Mouse (Mus musculus): Measurements from ENCODE around the gene Fkbp11. TPM values are rescaled to one million over a fixed set of nuclear protein-coding genes. Genes with fewer than 3 reads are reported as not detected.

Fkbp11 gene
- polyA plus RNA-seq (2012; rRNA removed) = 11.1 and 12.5 TPM in 2 replicates

DNA sequence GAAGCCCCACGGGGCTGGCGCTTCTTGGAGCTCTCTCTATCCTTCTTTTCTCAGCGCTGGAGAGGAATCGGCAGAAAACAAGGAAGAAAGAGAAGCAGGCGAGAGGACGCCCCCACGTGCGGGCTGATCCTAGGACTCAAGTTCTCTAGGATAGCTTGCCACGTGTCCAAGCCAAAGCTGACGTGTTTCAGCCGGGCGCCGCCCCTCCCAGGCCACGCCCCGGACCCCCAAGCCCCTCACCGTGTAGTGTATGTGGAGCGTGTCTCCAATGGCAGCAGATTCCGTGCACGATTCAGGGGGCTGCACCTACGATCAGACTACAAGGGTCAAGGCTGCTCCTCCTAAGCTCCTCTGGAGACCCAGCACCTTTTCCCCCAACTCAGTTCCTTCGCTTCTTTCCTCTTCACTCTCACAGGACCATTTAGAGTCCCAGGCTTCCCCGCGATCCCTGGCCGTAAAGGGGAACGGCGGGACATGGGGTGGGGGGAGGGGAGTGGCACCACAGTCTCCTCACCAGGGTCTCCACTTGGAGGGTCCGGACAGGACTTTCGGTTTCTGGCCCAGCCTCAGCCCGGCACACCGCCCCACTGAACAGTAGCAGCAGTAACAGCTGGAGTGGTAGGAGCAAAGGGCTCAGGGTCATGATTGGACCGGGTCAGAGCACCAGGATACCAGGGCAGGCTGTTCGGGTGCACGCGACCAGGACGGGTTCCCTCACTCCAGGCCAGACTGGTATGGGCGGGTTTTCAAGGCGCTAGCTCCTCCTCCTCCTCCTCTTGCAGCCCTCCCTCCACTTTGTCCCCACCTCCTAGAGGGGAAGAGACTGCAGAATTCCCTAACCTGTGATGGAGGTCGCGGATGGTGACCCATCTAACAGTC lies at the start of gene Fkbp11:
TSS of gene Fkbp11 (minus strand) at position 756 of the 879 bp plus-strand sequence.
- WGBS = 1% methylated on average over 38 of the region's 39 CpGs
- DNase-seq = peak; percentile 68
- Histone ChIP-seq H3K4me3 (replicated peaks; ENCODE audit: extremely low read depth, low read depth, low read length) (peak within 1 kb of the TSS; percentile 77), H3K4me1 (ENCODE audit: control insufficient read depth, insufficient read depth, low read length) (peaks cover 3% of the 10 kb centered on the region; the same call in 1 of the 2 replicates)
- TF ChIP-seq POLR2A (IDR thresholded peaks at IDR 0.05; ENCODE audit: borderline replicate concordance, extremely low read depth, low read depth, low read length) (peak; percentile 43; the same call in 1 of the 2 replicates), CTCF (IDR thresholded peaks at IDR 0.05; ENCODE audit: insufficient read depth, low read length) (no peak)

DNA sequence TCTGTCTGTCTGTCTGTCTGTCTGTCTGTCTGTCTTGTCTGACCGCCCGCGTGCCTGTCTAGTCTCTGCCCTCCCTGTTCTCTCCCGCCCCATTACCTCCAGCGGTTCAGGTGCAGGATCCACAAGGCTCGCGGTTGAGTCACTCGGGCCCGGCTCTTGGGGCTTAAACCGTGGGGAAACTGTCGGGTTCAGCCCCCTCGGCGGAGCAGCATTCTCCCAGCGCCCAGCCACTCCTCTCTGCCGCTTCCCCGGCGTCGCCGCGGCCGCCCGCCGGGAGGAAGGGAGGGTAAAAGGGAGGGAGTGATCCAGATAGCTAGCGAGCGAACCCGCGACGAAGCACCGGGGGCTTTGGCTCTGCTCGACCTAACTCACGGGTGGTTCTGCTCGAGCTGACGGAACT lies 49.8 kb upstream of the Fkbp11 start, which contains the start of gene Wnt10b:
TSS of gene Wnt10b (minus strand) at position 389 of the 400 bp plus-strand sequence.
- H3K4me3 ChIP-seq (replicated peaks; ENCODE audit: extremely low read depth, low read depth, low read length) = peak within 1 kb of the TSS; percentile 11
- WGBS = under 1% methylated on average over 23 of the region's 33 CpGs
- peak; percentile 37 for DNase-seq
- TF ChIP-seq POLR2A (IDR thresholded peaks at IDR 0.05; ENCODE audit: borderline replicate concordance, extremely low read depth, low read depth, low read length) (no peak), CTCF (IDR thresholded peaks at IDR 0.05; ENCODE audit: insufficient read depth, low read length) (no peak)
- H3K4me1 ChIP-seq (ENCODE audit: control insufficient read depth, insufficient read depth, low read length) = peaks cover 2% of the 10 kb centered on the region; the same call in 1 of the 2 replicates

DNA sequence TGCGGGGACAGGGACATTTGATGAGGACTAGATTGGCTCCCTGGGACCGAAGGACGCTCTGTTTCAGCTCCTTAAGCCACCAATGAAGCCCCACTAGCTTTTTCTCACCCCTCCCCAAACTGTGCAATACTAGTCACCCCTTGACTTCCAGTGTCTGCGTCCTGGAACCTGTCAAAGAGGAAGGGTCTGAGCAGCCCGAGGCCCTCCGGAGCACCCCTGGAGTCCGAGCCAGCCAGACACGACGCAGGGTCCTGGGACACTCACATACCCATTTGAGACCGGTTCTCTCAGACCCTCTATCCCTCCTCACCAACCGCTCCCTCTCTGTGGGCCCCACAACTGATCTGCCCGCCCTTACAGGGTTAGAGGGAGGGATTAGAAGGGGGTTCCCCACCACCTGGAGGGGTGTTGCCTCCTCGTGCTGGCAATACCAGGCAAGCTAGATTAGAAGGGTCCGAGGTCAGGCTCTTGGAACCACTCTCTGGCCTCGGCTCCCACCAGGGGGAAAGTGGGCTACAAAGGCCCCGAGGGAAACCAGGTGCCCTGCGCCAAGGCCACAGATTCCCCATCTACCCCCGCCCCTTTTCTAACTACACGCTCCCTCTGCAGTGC lies 49.1 kb upstream of the Fkbp11 start:
- no peak overlapping the region for H3K4me3 ChIP-seq (replicated peaks; ENCODE audit: extremely low read depth, low read depth, low read length)
- H3K4me1 ChIP-seq (ENCODE audit: control insufficient read depth, insufficient read depth, low read length) = peaks cover 3% of the 10 kb centered on the region; the same call in 1 of the 2 replicates
- no peak for TF ChIP-seq CTCF (IDR thresholded peaks at IDR 0.05; ENCODE audit: insufficient read depth, low read length)
- no peak for TF ChIP-seq POLR2A (IDR thresholded peaks at IDR 0.05; ENCODE audit: borderline replicate concordance, extremely low read depth, low read depth, low read length)
- WGBS = 12% methylated on average over 19 of the region's 19 CpGs
- no peak for DNase-seq

DNA sequence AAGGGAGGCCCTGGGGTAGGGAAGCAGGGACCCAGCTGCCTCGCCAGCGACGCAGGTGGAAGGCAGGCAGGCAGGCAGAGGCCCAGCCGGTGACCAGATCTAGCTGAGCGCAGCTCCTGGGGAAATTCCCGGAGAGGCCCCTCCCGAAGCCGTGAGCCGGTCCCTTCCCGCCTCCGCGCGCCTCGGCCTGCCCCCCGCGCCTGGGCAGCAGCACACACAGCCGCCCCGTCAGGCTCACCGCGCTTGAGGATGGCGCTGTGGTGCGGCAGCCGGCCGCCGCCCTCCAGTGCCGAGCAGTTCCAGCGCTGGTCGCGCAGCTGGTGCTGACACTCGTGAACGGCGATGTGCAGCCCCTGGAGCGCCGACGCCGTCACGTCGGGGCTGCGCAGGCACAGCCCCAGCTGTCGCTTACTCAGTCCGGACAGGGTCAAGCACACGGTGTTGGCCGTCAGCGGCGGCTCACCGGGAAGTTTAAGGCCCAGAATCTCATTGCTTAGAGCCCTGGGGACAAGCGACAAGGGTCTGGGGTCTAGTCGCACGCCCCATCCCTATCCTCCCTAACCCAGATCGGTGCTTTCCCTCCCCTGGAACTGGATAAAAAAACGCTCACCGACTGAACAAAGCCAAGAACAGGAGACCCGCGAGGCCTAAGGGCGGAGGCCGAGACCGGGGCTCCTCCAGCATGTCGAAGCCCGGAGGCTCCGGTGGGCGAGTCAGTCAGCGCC lies 48.4 kb upstream of the Fkbp11 start:
- peak; percentile 30 for DNase-seq
- WGBS = 2% methylated on average over 62 of the region's 62 CpGs
- TF ChIP-seq POLR2A (IDR thresholded peaks at IDR 0.05; ENCODE audit: borderline replicate concordance, extremely low read depth, low read depth, low read length) (no peak), CTCF (IDR thresholded peaks at IDR 0.05; ENCODE audit: insufficient read depth, low read length) (no peak)
- peaks cover 3% of the 10 kb centered on the region; the same call in 1 of the 2 replicates for H3K4me1 ChIP-seq (ENCODE audit: control insufficient read depth, insufficient read depth, low read length)
- H3K4me3 ChIP-seq (replicated peaks; ENCODE audit: extremely low read depth, low read depth, low read length) = no peak overlapping the region

DNA sequence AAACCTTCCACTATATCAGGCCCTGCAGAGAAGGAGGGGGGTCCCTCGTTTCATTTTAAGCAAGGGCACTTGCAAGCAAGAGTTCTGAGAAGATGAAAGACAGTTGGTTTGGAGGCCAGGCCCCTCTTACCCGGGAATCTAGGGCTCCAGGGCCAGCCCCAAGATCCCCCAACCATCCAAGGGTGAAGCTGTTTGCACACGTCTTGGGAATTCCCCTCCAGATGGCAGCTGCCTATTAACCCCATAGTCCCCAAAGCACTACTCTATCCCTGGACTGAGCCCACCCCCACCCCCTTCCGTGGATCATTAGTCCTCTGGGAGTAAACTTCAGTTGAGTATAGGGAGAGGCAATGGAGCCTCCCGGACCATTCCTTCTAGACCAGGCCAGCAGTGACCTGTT lies 47.5 kb upstream of the Fkbp11 start:
- Histone ChIP-seq H3K4me3 (replicated peaks; ENCODE audit: extremely low read depth, low read depth, low read length) (no peak overlapping the region), H3K4me1 (ENCODE audit: control insufficient read depth, insufficient read depth, low read length) (peaks cover 3% of the 10 kb centered on the region; the same call in 1 of the 2 replicates)
- no peak for DNase-seq
- TF ChIP-seq POLR2A (IDR thresholded peaks at IDR 0.05; ENCODE audit: borderline replicate concordance, extremely low read depth, low read depth, low read length) = no peak
- no peak for TF ChIP-seq CTCF (IDR thresholded peaks at IDR 0.05; ENCODE audit: insufficient read depth, low read length)
- 19% methylated on average over 5 of the region's 5 CpGs for WGBS

DNA sequence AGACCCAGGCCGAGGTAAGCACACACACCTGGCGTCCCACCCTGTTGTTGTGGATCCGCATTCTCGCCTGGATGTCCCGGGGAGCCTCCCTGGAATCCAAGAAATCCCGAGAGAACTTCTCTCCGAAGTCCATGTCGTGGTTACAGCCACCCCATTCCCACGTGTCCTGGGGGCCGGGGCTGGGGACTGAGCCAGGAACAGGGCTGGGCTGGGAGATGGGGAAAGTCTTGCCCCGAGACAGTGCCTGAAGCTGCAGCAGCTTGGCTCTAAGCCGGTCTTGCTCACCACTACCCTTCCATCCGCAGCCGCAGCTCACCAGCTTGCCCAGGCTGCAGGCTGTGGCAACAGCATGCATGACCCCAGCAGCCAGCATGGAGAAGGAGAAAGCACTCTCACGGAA lies 46.1 kb upstream of the Fkbp11 start:
- no peak for DNase-seq
- TF ChIP-seq POLR2A (IDR thresholded peaks at IDR 0.05; ENCODE audit: borderline replicate concordance, extremely low read depth, low read depth, low read length) = no peak
- TF ChIP-seq CTCF (IDR thresholded peaks at IDR 0.05; ENCODE audit: insufficient read depth, low read length) = no peak
- H3K4me1 ChIP-seq (ENCODE audit: control insufficient read depth, insufficient read depth, low read length) = peaks cover 3% of the 10 kb centered on the region; the same call in 1 of the 2 replicates
- 56% methylated on average over 15 of the region's 15 CpGs for WGBS
- no peak overlapping the region for H3K4me3 ChIP-seq (replicated peaks; ENCODE audit: extremely low read depth, low read depth, low read length)

DNA sequence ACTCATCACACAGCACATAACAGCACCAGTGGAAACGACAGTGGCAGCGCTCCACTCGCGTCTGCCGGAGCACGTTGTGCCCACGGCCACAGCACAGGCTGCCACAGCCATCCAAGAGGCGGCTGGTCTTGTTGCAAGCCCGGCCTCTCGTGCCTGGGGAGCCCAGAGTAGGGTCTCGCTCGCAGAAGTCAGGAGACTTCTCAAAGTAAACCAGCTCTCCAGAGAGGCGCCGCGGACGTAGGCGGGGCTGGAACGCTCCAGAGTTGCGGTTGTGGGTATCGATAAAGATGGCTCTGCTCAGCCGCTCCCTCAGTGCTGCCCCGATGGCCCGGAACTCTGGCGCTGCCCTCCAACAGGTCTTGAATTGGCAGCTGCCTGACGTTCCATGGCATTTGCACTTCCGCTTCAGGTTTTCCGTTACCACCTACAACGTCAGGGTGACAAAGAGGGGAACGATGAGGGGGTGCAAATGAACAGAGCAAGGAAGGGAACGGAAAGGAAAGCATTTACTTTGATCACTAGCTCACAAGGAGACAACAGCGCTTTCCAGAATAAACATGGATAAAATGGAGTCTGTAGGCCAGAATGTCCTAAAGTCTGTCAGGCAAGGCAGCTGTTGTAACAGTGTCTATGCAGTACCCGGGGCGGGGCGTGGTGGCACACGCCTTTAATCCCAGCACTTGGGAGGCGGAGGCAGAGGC lies 44.7 kb upstream of the Fkbp11 start:
- H3K4me1 ChIP-seq (ENCODE audit: control insufficient read depth, insufficient read depth, low read length) = peaks cover 3% of the 10 kb centered on the region; the same call in 1 of the 2 replicates
- peak; percentile 23 for DNase-seq
- H3K4me3 ChIP-seq (replicated peaks; ENCODE audit: extremely low read depth, low read depth, low read length) = peak overlapping the region; percentile 55
- TF ChIP-seq CTCF (IDR thresholded peaks at IDR 0.05; ENCODE audit: insufficient read depth, low read length) (no peak), POLR2A (IDR thresholded peaks at IDR 0.05; ENCODE audit: borderline replicate concordance, extremely low read depth, low read depth, low read length) (no peak)
- 8% methylated on average over 36 of the region's 36 CpGs for WGBS

DNA sequence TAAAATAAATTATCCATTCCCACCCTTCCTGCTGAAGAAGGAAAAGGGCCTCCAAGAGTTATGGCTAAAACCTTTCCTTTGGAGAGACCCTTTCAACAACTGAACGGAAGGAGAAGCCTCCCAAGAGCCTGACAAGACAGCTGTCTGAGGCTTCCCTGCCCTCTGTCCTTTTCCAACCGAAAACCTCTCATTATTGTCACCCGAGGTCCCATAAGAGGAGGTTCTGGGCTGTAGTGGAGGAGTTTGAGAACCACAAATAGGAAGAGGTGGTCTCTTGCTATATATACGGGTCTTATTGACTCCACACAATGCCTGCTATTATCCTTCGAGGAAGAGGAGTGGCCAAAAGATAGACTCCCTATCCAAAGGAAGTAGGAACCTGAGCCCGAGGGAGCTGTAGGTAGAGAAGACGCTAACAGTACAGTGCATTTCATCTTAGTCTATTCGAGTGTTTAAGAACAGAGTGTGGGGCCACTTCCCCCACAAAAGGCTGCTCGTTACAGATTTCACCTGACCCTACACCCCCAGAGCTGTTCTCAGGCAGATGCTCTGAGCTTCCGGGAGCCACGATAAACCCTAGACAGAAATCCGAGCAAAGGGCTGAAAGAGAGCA lies 43.9 kb upstream of the Fkbp11 start:
- DNase-seq = no peak
- WGBS = 16% methylated on average over 12 of the region's 12 CpGs
- TF ChIP-seq CTCF (IDR thresholded peaks at IDR 0.05; ENCODE audit: insufficient read depth, low read length) = no peak
- Histone ChIP-seq H3K4me1 (ENCODE audit: control insufficient read depth, insufficient read depth, low read length) (peaks cover 3% of the 10 kb centered on the region; the same call in 1 of the 2 replicates), H3K4me3 (replicated peaks; ENCODE audit: extremely low read depth, low read depth, low read length) (peak overlapping the region; percentile 8)

All from lung, adult 2 months (tissue).